Mouse (Mus musculus) testis, postnatal 14 days (tissue): Measurements from ENCODE around the gene Zfp704.

ENCODE experiments used
- DNase-seq: peaks from one replicate; pipeline ENCODE4 v3.0.0; 2021; ENCODE audit warnings: low spot score

Zfp704 gene

GRCm38 (mm10) chr3:9557778-9558560, 51.9 kb downstream of the Zfp704 start:
- DNase-seq: no peak

GRCm38 (mm10) chr3:9556137-9556536, 53.7 kb downstream of the Zfp704 start:
- no peak for DNase-seq

- DNase-seq: no peak
These were observed 55.0 kb downstream of the Zfp704 start for GRCm38 (mm10) chr3:9554916-9555315.

GRCm38 (mm10) chr3:9552332-9552731, 57.6 kb downstream of the Zfp704 start:
- DNase-seq: no peak

- no peak for DNase-seq
These were observed 59.0 kb downstream of the Zfp704 start for GRCm38 (mm10) chr3:9550930-9551329.

- DNase-seq: no peak
These were observed 60.1 kb downstream of the Zfp704 start for GRCm38 (mm10) chr3:9549815-9550214.

GRCm38 (mm10) chr3:9548188-9548587, 61.7 kb downstream of the Zfp704 start:
- DNase-seq: no peak

GRCm38 (mm10) chr3:9546882-9547620, 62.8 kb downstream of the Zfp704 start:
- DNase-seq: no peak

- no peak for DNase-seq
These were observed 65.5 kb downstream of the Zfp704 start for GRCm38 (mm10) chr3:9544421-9544820.

- DNase-seq: no peak
These were observed 66.0 kb downstream of the Zfp704 start for GRCm38 (mm10) chr3:9543916-9544315.

- DNase-seq: no peak
These were observed 66.4 kb downstream of the Zfp704 start for GRCm38 (mm10) chr3:9543463-9543862.

- no peak for DNase-seq
These were observed 68.3 kb downstream of the Zfp704 start for GRCm38 (mm10) chr3:9541561-9541960.

GRCm38 (mm10) chr3:9538510-9538909, 71.4 kb downstream of the Zfp704 start:
- no peak for DNase-seq

- no peak for DNase-seq
These were observed 72.0 kb downstream of the Zfp704 start for GRCm38 (mm10) chr3:9537889-9538288.

- DNase-seq: no peak
These were observed 79.6 kb downstream of the Zfp704 start for GRCm38 (mm10) chr3:9530097-9530780.

- DNase-seq: no peak
These were observed 85.5 kb downstream of the Zfp704 start for GRCm38 (mm10) chr3:9524429-9524828.

GRCm38 (mm10) chr3:9523081-9523932, 86.6 kb downstream of the Zfp704 start:
- DNase-seq: peak; percentile 13

GRCm38 (mm10) chr3:9522009-9522408, 87.9 kb downstream of the Zfp704 start:
- DNase-seq: no peak

GRCm38 (mm10) chr3:9520728-9521054, 89.2 kb downstream of the Zfp704 start:
- DNase-seq: no peak

GRCm38 (mm10) chr3:9520051-9520727, 89.7 kb downstream of the Zfp704 start:
- DNase-seq: peak; percentile 33

GRCm38 (mm10) chr3:9519491-9519890, 90.4 kb downstream of the Zfp704 start:
- DNase-seq: no peak
